Mouse (Mus musculus) limb, embryonic 12.5 days (tissue): ENCODE results near the gene Sart3. TPM values are rescaled to one million over a fixed set of nuclear protein-coding genes. Genes with fewer than 3 reads are reported as not detected.

Experiments used
- polyA plus RNA-seq: library from polyadenylated mRNA; unstranded; fragments of >200 nt; fragmentation: Nextera tagmentation; extraction: Ambion mirVana; gene quantifications from 2 replicates; pipeline ENCODE4 v1.2.1, GENCODE M21; 2016

The Sart3 gene
- polyA plus RNA-seq, 1 experiment from 2014 or later: 87.9 TPM

Other genes with a start within 250 kb of the Sart3 start
- gene Cmklr1, start 122.1 kb downstream of the Sart3 start, polyA plus RNA-seq: 3.2 and 4.4 TPM in 2 replicates
- gene 1700069L16Rik, start 47.7 kb downstream of the Sart3 start, polyA plus RNA-seq: not detected in 2 replicates
- gene Ficd, start 36.7 kb downstream of the Sart3 start, polyA plus RNA-seq: 3.8 and 5.0 TPM in 2 replicates
- gene Iscu, start 238 bp upstream of the Sart3 start, polyA plus RNA-seq: 117 and 128 TPM in 2 replicates
- gene Tmem119, start 28.0 kb upstream of the Sart3 start, polyA plus RNA-seq: 236 and 242 TPM in 2 replicates
- gene Selplg, start 60.1 kb upstream of the Sart3 start, polyA plus RNA-seq: 1.4 and 1.8 TPM in 2 replicates
- gene Coro1c, start 136.2 kb upstream of the Sart3 start, polyA plus RNA-seq: 91.1 and 99.4 TPM in 2 replicates
- 16.6 and 17.3 TPM in 2 replicates for gene Ssh1, start 221.4 kb upstream of the Sart3 start, polyA plus RNA-seq
- gene Dao, start 231.2 kb upstream of the Sart3 start, polyA plus RNA-seq: not detected in 2 replicates